Mouse (Mus musculus): ENCODE measurements around the gene 6330409D20Rik. TPM values are rescaled to one million over a fixed set of nuclear protein-coding genes. Genes with fewer than 3 reads are reported as not detected.

The 6330409D20Rik gene
- total RNA-seq (2023): not detected

GRCm38 (mm10) chr2:32740916-32741272, at the start of gene 6330409D20Rik:
6330409D20Rik (minus strand) TSS chr2:32741016.

GRCm38 (mm10) chr2:32784048-32784681, 43.3 kb upstream of the 6330409D20Rik start, which contains the start of gene Cfap157:
Cfap157 (minus strand) TSS chr2:32784428.

GRCm38 (mm10) chr2:32775359-32776074, 34.7 kb upstream of the 6330409D20Rik start, which contains the start of the genes Ttc16 and Ptrh1:
Ttc16 (minus strand) TSS chr2:32775633.
Ptrh1 (plus strand) TSS chr2:32775786.

GRCm38 (mm10) chr2:32757056-32757845, 16.4 kb upstream of the 6330409D20Rik start, which contains the start of gene Tor2a:
Tor2a (plus strand) TSS chr2:32757234.

GRCm38 (mm10) chr2:32720681-32721229, 20.1 kb downstream of the 6330409D20Rik start, which contains the start of gene Sh2d3c:
Sh2d3c (plus strand) TSS chr2:32721055.

GRCm38 (mm10) chr2:32712934-32713817, 27.6 kb downstream of the 6330409D20Rik start, which contains the start of gene Cdk9:
Cdk9 (minus strand) TSS chr2:32713076.

GRCm38 (mm10) chr2:32704021-32704421, 36.8 kb downstream of the 6330409D20Rik start, which contains the start of gene Fpgs:
Fpgs (minus strand) TSS chr2:32704145.

Other genes with a start within 250 kb of the 6330409D20Rik start
- 188 TPM for gene Fam102a, start 205.7 kb downstream of the 6330409D20Rik start, total RNA-seq (2023)
- gene Dpm2, start 170.2 kb downstream of the 6330409D20Rik start, total RNA-seq (2023): 51.6 TPM
- 2.3 TPM for gene Pip5kl1, start 166.2 kb downstream of the 6330409D20Rik start, total RNA-seq (2023)
- gene 9430097D07Rik, start 165.3 kb downstream of the 6330409D20Rik start, total RNA-seq (2023): not detected
- 15.6 TPM for gene St6galnac4, start 153.9 kb downstream of the 6330409D20Rik start, total RNA-seq (2023)
- 2.2 TPM for gene St6galnac6, start 141.3 kb downstream of the 6330409D20Rik start, total RNA-seq (2023)
- gene Ak1, start 119.3 kb downstream of the 6330409D20Rik start, total RNA-seq (2023): 0.77 TPM
- gene Eng, start 94.4 kb downstream of the 6330409D20Rik start, total RNA-seq (2023): 5.6 TPM
- 42.6 TPM for gene Fpgs, start 36.9 kb downstream of the 6330409D20Rik start, total RNA-seq (2023)
- 109 TPM for gene Cdk9, start 27.9 kb downstream of the 6330409D20Rik start, total RNA-seq (2023)
- 104 TPM for gene Sh2d3c, start 20.0 kb downstream of the 6330409D20Rik start, total RNA-seq (2023)
- 30.4 TPM for gene Tor2a, start 16.2 kb upstream of the 6330409D20Rik start, total RNA-seq (2023)
- gene Ttc16, start 34.6 kb upstream of the 6330409D20Rik start, total RNA-seq (2023): not detected
- gene Ptrh1, start 34.8 kb upstream of the 6330409D20Rik start, total RNA-seq (2023): 8.0 TPM
- gene Cfap157, start 43.4 kb upstream of the 6330409D20Rik start, total RNA-seq (2023): not detected
- 1.8 TPM for gene Stxbp1, start 106.2 kb upstream of the 6330409D20Rik start, total RNA-seq (2023)
- 0.65 TPM for gene Fam129b, start 135.1 kb upstream of the 6330409D20Rik start, total RNA-seq (2023)
- 1,346 TPM for gene Rpl12, start 220.5 kb upstream of the 6330409D20Rik start, total RNA-seq (2023)
- gene Lrsam1, start 220.6 kb upstream of the 6330409D20Rik start, total RNA-seq (2023): 9.1 TPM
- 4.1 TPM for gene Slc2a8, start 241.1 kb upstream of the 6330409D20Rik start, total RNA-seq (2023)

Measured in CD4-positive naive resting alpha-beta T cell, adult 57 days (primary cell).